Mouse (Mus musculus): ENCODE measurements around the gene Patl2. TPM values are rescaled to one million over a fixed set of nuclear protein-coding genes. Genes with fewer than 3 reads are reported as not detected.
"Not testable (repeated sequence)": the region's sequence is repeated elsewhere in the genome, so short reads cannot be mapped to it uniquely, and the experiment has no call there.

Gene Patl2
- total RNA-seq, 2 experiments from 2014 or later, result not detected

DNA sequence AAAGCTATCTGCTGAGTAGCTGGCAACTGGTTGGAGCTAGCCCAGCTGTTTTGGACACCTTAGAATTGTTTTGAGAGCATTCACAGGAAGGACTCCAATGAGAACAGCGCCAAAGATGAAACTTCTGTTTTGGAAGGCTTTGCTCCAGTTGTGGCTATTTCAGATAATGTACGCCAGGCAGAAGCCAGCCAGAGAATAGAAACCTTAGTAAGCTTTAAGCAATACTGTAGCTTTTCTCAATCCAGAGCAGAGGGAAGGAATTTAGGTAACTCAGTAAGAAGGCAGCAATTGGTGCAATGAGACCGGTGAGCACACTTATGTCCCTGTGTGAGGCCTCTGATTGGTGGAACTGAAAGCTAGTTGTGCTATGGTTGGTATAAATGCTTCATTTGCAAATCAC is 42.9 kb downstream of the Patl2 start:
- no peak for DNase-seq

- no peak for DNase-seq
Observed at GRCm38 (mm10) chr2:122141332-122141967, 44.5 kb downstream of the Patl2 start.

DNA sequence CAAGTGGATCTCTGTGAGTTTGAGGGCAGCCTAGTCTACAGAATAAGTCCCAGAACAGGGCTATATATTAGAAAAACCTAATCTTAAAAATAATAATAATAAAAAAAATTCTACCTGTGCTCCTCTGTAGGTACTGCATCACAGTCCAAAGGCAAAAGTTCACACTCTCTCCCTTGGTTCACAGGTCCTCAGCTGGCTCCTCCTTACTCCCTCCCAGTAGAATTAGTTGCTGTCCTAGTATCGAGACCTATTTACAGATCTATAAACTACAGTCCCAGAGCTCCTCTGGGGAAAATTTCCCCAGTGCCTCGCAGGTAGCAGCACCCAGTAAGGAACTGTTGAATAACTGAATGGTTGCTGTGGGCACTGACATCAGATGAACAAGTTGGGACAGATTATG is 45.2 kb downstream of the Patl2 start:
- no peak for DNase-seq

DNA sequence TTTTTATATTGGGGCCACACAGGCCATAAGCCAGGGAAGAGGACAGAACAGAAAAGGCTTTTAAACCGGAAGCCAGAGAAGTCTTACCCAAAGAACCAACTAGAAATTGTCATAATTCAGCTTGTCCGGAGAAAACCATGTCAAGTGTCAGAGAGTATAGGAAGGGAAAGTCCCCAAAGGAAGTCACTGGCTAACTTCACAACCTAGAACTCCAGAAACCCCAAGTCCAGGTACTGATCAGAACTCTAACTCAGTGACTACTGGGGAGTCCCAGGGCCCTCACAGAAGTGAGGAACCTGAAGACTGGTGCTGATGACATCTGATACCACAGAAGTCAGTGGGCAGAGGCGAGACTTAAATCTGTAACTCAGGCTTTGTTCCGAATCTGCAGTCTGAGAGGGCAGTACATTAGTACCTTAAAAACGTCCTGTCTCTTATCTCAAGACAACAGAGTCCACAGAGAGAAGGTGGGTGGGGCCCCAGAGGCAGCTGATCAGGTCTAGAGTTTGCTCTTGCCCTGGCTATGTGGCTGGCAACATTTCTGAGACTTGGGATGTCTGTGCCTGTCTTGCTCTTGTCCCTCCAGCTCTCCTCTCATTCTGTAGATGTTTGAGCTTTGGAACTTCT is 48.0 kb downstream of the Patl2 start:
- no peak for DNase-seq

DNA sequence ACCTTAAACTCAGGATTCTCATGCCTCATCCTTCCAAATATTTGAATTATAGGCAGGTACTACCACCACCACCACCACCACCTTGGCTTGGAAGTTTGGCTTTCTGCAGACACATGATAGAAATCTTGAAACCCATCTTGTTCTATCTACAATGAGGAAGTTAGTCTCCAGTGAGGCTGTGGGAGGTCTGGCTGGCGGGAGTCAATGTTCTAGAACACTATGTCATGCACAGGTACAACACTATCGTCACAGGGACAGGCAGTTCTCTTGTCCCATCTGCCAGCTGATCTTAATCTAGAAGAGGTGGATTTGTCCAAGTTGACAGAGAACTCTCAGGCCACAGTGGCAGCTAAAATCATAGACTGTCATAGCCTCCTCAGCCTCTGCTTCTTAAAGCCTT is 53.4 kb downstream of the Patl2 start:
- DNase-seq, result no peak

DNA sequence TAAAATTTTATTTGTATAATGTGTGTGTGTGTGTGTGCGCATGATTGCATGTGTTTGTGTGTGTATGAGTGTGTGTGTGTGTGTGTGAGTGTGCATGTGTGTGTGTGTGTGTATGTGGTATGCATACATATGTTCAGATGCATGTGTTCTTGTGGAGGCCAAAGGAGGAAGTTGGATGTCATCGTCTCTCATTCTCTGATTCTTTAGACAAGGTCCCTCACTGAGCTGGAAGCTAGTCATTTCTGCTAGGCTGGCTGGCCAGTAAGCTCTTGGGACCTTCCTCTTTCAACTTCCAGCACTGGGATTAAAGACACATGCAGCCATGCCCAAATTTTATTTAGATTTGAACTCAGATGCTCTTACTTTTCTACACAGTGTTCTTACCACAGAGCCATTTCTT is 53.9 kb downstream of the Patl2 start:
- DNase-seq, result no peak

DNA sequence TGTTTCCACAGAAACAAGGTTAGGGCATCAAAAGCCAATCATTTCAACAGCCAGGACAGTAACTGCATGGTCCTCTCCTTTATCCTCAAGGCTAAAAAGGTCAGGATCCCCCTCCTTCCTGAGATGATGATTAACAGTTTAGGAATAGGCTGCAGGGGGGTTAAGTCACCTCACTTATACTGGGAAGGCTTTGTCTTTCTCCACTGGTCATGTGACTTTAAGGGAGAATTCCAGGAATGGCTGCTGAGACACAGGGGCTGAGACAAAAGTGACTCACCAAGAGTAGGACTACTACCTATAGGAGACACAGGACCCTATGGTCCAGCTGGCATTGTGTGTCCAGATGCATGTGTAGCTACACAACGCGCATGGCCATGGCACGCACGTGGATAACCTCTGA is 58.4 kb downstream of the Patl2 start:
- no peak for DNase-seq

DNA sequence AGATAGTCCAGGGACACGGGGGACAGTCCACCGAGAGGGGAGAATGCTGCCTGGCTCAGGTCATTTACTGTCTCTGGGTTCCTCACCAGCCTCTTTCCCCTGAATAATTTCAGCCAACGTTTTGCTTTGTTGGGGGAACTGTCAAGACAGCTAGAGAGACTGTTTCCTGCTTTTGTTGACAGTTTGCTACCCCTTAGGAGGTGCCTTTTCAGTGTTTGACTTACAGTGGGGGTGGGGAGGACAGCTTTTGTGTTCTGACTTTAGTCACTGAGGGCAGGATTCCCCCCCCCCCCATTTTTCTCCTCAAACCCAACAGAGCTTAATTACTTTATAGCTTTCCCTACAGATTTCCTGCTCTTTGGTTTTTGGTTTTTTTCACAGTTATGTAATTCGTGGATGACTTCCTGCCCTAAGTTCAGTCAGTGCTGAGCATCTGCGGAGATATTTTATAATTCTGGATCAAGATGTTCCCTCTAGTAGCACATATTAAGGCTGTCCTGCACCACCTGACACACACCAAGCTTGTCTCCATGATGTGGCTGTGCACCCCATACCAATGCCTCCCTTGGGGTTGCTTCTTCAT is 59.1 kb downstream of the Patl2 start:
- no peak for DNase-seq

- no peak for DNase-seq
Observed at GRCm38 (mm10) chr2:122125680-122126572, 60.1 kb downstream of the Patl2 start.

GRCm38 (mm10) chr2:122117961-122118958 is 67.7 kb downstream of the Patl2 start, which contains the start of gene Spg11:
TSS of gene Spg11 (minus strand) at chr2:122118386.
- DNase-seq, result peak; percentile 97

- no peak for DNase-seq
Observed at GRCm38 (mm10) chr2:122116888-122117287, 69.1 kb downstream of the Patl2 start.

- DNase-seq, result no peak
Observed at GRCm38 (mm10) chr2:122109714-122110113, 76.3 kb downstream of the Patl2 start.

- no peak for DNase-seq
Observed at GRCm38 (mm10) chr2:122108101-122108500, 77.9 kb downstream of the Patl2 start.

- no peak for DNase-seq
Observed at GRCm38 (mm10) chr2:122102070-122102469, 83.9 kb downstream of the Patl2 start.

DNA sequence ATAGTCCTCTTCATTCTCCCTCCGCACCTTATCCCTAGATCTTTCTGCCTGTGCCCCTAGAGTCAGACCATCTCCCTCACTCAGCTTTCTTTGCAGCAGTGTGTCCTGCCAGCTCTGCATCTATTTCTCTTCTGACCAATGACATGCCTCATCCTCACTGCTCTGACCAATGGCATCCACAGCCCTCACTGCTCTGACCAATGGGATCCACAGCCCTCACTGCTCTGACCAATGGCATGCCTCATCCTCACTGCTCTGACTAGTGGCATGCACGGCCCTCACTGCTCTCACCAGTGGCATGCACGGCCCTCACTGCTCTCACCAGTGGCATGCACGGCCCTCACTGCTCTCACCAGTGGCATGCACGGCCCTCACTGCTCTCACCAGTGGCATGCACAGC is 88.3 kb downstream of the Patl2 start:
- DNase-seq, result not testable (repeated sequence)

DNA sequence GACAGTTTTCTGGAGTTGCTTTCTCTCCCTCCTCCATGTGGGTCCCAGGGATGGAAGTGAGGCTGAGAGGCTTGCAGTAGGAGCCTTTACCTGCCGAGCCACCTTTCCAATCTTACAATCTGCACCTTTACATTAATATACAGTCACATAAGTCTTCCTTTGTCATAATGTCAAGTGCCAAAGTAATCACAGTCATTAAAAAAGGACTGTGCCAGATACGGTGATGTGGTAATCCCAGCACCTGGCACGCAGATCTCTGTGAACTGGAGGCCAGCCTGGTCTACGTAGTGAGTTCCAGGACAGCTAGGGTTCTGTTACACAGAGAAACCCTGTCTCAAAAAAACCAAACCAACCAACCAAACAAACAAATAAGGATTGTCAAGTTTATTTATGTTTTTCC is 92.1 kb downstream of the Patl2 start:
- no peak for DNase-seq

GRCm38 (mm10) chr2:122086446-122086845 is 99.5 kb downstream of the Patl2 start:
- no peak for DNase-seq

GRCm38 (mm10) chr2:122081728-122082456 is 104.1 kb downstream of the Patl2 start:
- no peak for DNase-seq

Data from gastrocnemius, postnatal 25 days (tissue).